Mouse (Mus musculus): ENCODE data around the gene Rab7b. TPM values are rescaled to one million over a fixed set of nuclear protein-coding genes. Genes with fewer than 3 reads are reported as not detected.

Rab7b gene
- total and polyA plus RNA-seq, 3 experiments: 0.19 TPM; not detected in 2

DNA sequence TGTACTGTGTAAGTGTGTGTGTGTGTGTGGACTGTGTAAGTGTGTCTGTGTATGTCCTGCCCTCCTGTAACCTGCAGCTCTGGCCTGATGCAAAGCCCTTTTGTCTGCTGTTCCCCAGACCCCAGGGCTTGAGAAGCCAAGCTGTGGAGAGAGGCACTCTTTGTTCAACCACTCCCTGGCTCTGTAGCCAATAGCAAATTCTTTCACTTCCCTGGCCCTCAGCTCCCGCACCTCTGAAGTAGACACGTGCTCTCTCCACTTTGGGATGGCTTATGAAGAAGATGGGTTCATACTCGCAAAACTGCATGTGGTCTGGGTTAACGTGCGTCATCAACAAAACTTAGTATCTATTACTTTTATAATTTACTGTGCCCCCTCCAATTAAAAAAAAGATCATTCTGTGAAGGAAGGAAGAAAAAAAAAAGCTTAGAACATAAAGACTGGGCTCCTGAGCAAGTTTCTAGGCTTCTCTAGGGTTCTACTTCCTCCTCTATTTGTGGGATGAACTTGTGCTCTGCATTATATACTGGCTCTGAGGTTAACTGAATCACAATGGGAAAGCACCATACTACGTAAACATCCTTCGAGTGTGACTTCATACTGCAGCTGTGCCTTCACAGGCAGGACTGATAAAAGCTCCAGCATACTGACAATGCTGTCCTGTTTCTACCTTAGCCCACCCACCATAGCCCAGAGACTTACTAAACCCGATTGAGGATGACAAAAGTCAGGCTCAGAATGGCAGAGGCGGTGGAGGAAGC, 71.4 kb downstream of the Rab7b start:
- no peak overlapping the region for H3K27ac ChIP-seq (ENCODE audit: insufficient read depth, low read depth)
- H3K4me2 ChIP-seq (ENCODE audit: insufficient read depth, low read depth, poor library complexity, severe bottlenecking): peak overlapping the region; percentile 9; the same call in 1 of the 2 replicates
- dilution Hi-C loops (cut with MboI; ENCODE audit: extremely low pct_ligation_motif_present, extremely low pct_unique_long_range_greater_than_20kb, low sequenced_read_pairs): no loop called here
- H3K27me3 ChIP-seq (replicated peaks): no peaks in the 10 kb centered on the region
- DNase-seq (ENCODE audit: extremely low read depth): peak; percentile 83
- peaks cover 16 to 48% of the 10 kb centered on the region in 2 experiments for H3K4me1 ChIP-seq (ENCODE audit: control insufficient read depth in 1 of 2, insufficient read depth in 2 of 2)
- H3K4me3 ChIP-seq (replicated peaks in 1 of 3; ENCODE audit: low read depth in 2 of 3, low read length in 2 of 3, poor library complexity in 1 of 3): no peak overlapping the region
- no peaks in the 10 kb centered on the region for H3K9me3 ChIP-seq (replicated peaks; ENCODE audit: low read length)
- TF ChIP-seq EP300 (IDR thresholded peaks at IDR 0.05; ENCODE audit: low read length) (peak; percentile 47; the same call in 1 of the 2 replicates), BHLHE40 (IDR thresholded peaks at IDR 0.05; ENCODE audit: low read depth, low read length) (peak; percentile 53; the same call in 1 of the 2 replicates), ELF1 (IDR thresholded peaks at IDR 0.05; ENCODE audit: low read depth, low read length) (no peak), RAD21 (IDR thresholded peaks at IDR 0.05; ENCODE audit: low read depth, low read length) (no peak; the same call in 1 of the 2 replicates), PAX5 (IDR thresholded peaks at IDR 0.05; ENCODE audit: low read length) (no peak), ETS1 (conservative IDR thresholded peaks at IDR 0.05; ENCODE audit: low read depth, low read length) (peak; percentile 76), MAX (IDR thresholded peaks at IDR 0.05; ENCODE audit: low read length) (peak; percentile 82), POLR2AphosphoS2 (IDR thresholded peaks at IDR 0.05; ENCODE audit: low read depth, low read length) (no peak), NRF1 (IDR thresholded peaks at IDR 0.05; ENCODE audit: low read depth, low read length) (no peak), ZMIZ1 (IDR thresholded peaks at IDR 0.05; ENCODE audit: low read depth, low read length) (no peak), MYC (IDR thresholded peaks at IDR 0.05; ENCODE audit: low read depth, low read length) (peak; percentile 44; the same call in 1 of the 2 replicates), ZNF384 (IDR thresholded peaks at IDR 0.05; ENCODE audit: low read depth, low read length) (peak; percentile 38), TBP (conservative IDR thresholded peaks at IDR 0.05; ENCODE audit: low read depth, low read length) (peak; percentile 64; the same call in 1 of the 2 replicates), POLR2A (IDR thresholded peaks at IDR 0.05; ENCODE audit: low read depth, low read length) (peak; percentile 25; the same call in 1 of the 2 replicates), USF1 (IDR thresholded peaks at IDR 0.05; ENCODE audit: low read depth, low read length) (no peak), CHD1 (IDR thresholded peaks at IDR 0.05; ENCODE audit: low read depth, low read length) (no peak)
- no peaks in the 10 kb centered on the region for H3K79me2 ChIP-seq (replicated peaks; ENCODE audit: control insufficient read depth, extremely low read depth, insufficient read depth, poor library complexity, severe bottlenecking)
- in situ Hi-C loops (cut with MboI; ENCODE audit: low pct_ligation_motif_present, low pct_unique_long_range_greater_than_20kb, low sequenced_read_pairs): loop anchor here (5.0 to 10.0 kb wide), 2 partner anchors 43 to 145 kb away; no protein-coding TSS in a partner anchor
- H3K36me3 ChIP-seq (replicated peaks in 1 of 2; ENCODE audit: control insufficient read depth in 1 of 2, insufficient read depth in 1 of 2, low read length in 1 of 2): no peaks in the 10 kb centered on the region
- H3K9ac ChIP-seq (ENCODE audit: insufficient read depth, low read depth): no peak overlapping the region

GRCm38 (mm10) chr1:131760428-131760820, 71.9 kb downstream of the Rab7b start:
- Histone ChIP-seq H3K79me2 (replicated peaks; ENCODE audit: control insufficient read depth, extremely low read depth, insufficient read depth, poor library complexity, severe bottlenecking) (no peaks in the 10 kb centered on the region), H3K9ac (ENCODE audit: insufficient read depth, low read depth) (no peak overlapping the region), H3K4me2 (ENCODE audit: insufficient read depth, low read depth, poor library complexity, severe bottlenecking) (0 out of 2 replicates have a peak overlapping the region, but pooled peaks have one; percentile 9), H3K27ac (ENCODE audit: insufficient read depth, low read depth) (no peak overlapping the region), H3K4me1 (ENCODE audit: control insufficient read depth in 1 of 2, insufficient read depth in 2 of 2) (peaks cover 13 to 47% of the 10 kb centered on the region in 2 experiments), H3K36me3 (replicated peaks in 1 of 2; ENCODE audit: control insufficient read depth in 1 of 2, insufficient read depth in 1 of 2, low read length in 1 of 2) (no peaks in the 10 kb centered on the region), H3K27me3 (replicated peaks) (no peaks in the 10 kb centered on the region), H3K9me3 (replicated peaks; ENCODE audit: low read length) (no peaks in the 10 kb centered on the region), H3K4me3 (replicated peaks in 1 of 3; ENCODE audit: low read depth in 2 of 3, low read length in 2 of 3, poor library complexity in 1 of 3) (no peak overlapping the region)
- in situ Hi-C loops (cut with MboI; ENCODE audit: low pct_ligation_motif_present, low pct_unique_long_range_greater_than_20kb, low sequenced_read_pairs) (loop anchor here (10.0 kb wide), 1 partner anchor 146 kb away; no protein-coding TSS in a partner anchor), dilution Hi-C loops (cut with MboI; ENCODE audit: extremely low pct_ligation_motif_present, extremely low pct_unique_long_range_greater_than_20kb, low sequenced_read_pairs) (no loop called here)
- TF ChIP-seq POLR2A (IDR thresholded peaks at IDR 0.05; ENCODE audit: low read depth, low read length) (peak; percentile 3; the same call in 1 of the 2 replicates), JUN (IDR thresholded peaks at IDR 0.05; ENCODE audit: insufficient read depth, low read depth, low read length) (no peak), USF1 (IDR thresholded peaks at IDR 0.05; ENCODE audit: low read depth, low read length) (peak; percentile 24; the same call in 1 of the 2 replicates), USF2 (conservative IDR thresholded peaks at IDR 0.05; ENCODE audit: low read depth, low read length) (peak; percentile 33), POLR2AphosphoS2 (IDR thresholded peaks at IDR 0.05; ENCODE audit: low read depth, low read length) (no peak), TCF12 (IDR thresholded peaks at IDR 0.05; ENCODE audit: low read depth, low read length) (no peak)
- no peak for DNase-seq (ENCODE audit: extremely low read depth)
